Mouse (Mus musculus): Measurements from ENCODE around the gene Bcl11a.

DNA sequence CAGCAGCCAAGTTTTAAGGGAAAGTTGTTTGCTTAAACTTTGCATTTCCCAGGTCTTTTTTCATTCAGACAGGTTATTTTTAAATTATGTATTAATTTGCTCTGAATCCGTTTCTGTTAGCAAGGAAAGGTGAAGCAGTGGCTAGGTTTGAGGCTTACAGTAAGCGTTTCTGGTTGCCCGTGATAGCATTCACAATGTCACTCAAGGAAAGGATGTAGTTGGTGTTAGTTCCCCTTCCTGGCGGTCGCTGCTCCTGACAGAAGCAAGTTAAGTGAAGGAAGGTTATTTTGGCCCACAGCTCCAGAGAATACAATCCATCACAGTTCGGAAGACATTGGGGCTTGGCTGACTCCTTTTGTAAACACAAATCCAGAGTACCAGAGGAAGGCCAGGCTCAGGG, 61.6 kb downstream of the Bcl11a start:
- TF ChIP-seq CTCF (IDR thresholded peaks at IDR 0.05; ENCODE audit: borderline replicate concordance, insufficient read depth, low read depth, low read length) (no peak), POLR2A (IDR thresholded peaks at IDR 0.05; ENCODE audit: borderline replicate concordance, insufficient read depth, low read length) (no peak)

Data from cerebellum, adult 2 months (tissue).